Mouse (Mus musculus) kidney, adult 11 months (tissue): ENCODE results near the gene Spock2.
"Not testable (repeated sequence)": the region's sequence is repeated elsewhere in the genome, so short reads cannot be mapped to it uniquely, and the experiment has no call there.

Source experiments
- DNase-seq: peaks from one replicate; pipeline ENCODE4 v3.0.0; 2022

Spock2 gene

GRCm38 (mm10) chr10:60151107-60151663 lies 45.2 kb downstream of the Spock2 start:
- DNase-seq, result no peak

- DNase-seq, result no peak
Observed at GRCm38 (mm10) chr10:60156016-60156415, 50.0 kb downstream of the Spock2 start.

- no peak for DNase-seq
Observed at GRCm38 (mm10) chr10:60158144-60158543, 52.1 kb downstream of the Spock2 start.

GRCm38 (mm10) chr10:60161397-60161796 lies 55.4 kb downstream of the Spock2 start:
- not testable (repeated sequence) for DNase-seq

- not testable (repeated sequence) for DNase-seq
Observed at GRCm38 (mm10) chr10:60162184-60162972, 56.4 kb downstream of the Spock2 start.

- no peak for DNase-seq
Observed at GRCm38 (mm10) chr10:60162973-60163255, 56.9 kb downstream of the Spock2 start.

- no peak for DNase-seq
Observed at GRCm38 (mm10) chr10:60164869-60165268, 58.9 kb downstream of the Spock2 start.

GRCm38 (mm10) chr10:60166068-60166467 lies 60.0 kb downstream of the Spock2 start:
- DNase-seq, result no peak

GRCm38 (mm10) chr10:60168306-60168705 lies 62.3 kb downstream of the Spock2 start:
- no peak for DNase-seq

- no peak for DNase-seq
Observed at GRCm38 (mm10) chr10:60168960-60169359, 62.9 kb downstream of the Spock2 start.

- DNase-seq, result no peak
Observed at GRCm38 (mm10) chr10:60170326-60171089, 64.5 kb downstream of the Spock2 start.

GRCm38 (mm10) chr10:60171368-60171767 lies 65.3 kb downstream of the Spock2 start:
- no peak for DNase-seq

- DNase-seq, result no peak
Observed at GRCm38 (mm10) chr10:60172306-60172705, 66.3 kb downstream of the Spock2 start.

- DNase-seq, result no peak
Observed at GRCm38 (mm10) chr10:60173035-60173434, 67.0 kb downstream of the Spock2 start.

- no peak for DNase-seq
Observed at GRCm38 (mm10) chr10:60174506-60174905, 68.5 kb downstream of the Spock2 start.

- not testable (repeated sequence) for DNase-seq
Observed at GRCm38 (mm10) chr10:60175306-60175705, 69.3 kb downstream of the Spock2 start.
